Mouse (Mus musculus): ENCODE results near the gene Ankrd54. TPM values are rescaled to one million over a fixed set of nuclear protein-coding genes. Genes with fewer than 3 reads are reported as not detected.

The Ankrd54 gene
- total and polyA plus RNA-seq, 2 experiments from 2014 or later = 43.3 to 45.8 TPM

GRCm38 (mm10) chr15:79052366-79052765, 10.3 kb downstream of the Ankrd54 start:
- Histone ChIP-seq H3K9ac (no peak overlapping the region), H3K9me3 (ENCODE audit: low read length) (no peaks in the 10 kb centered on the region), H3K27me3 (ENCODE audit: insufficient read depth, low read length) (no peaks in the 10 kb centered on the region), H3K4me2 (ENCODE audit: low read depth) (no peak overlapping the region), H3K36me3 (ENCODE audit: insufficient read depth) (peaks cover 45% of the 10 kb centered on the region), H3K4me1 (ENCODE audit: insufficient read depth) (no peaks in the 10 kb centered on the region), H3K27ac (ENCODE audit: low read depth, low read length) (no peak overlapping the region), H3K4me3 (ENCODE audit: low read depth, low read length) (no peak overlapping the region)
- ATAC-seq (no peak), DNase-seq (no peak)
- no peak for TF ChIP-seq CTCF (IDR thresholded peaks at IDR 0.05; ENCODE audit: low read depth)
- 88% methylated on average over 2 of the region's 2 CpGs for WGBS

GRCm38 (mm10) chr15:79051461-79052360, 11.0 kb downstream of the Ankrd54 start:
- DNase-seq = no peak
- WGBS = 79% methylated on average over 13 of the region's 13 CpGs

GRCm38 (mm10) chr15:79050964-79051363, 11.7 kb downstream of the Ankrd54 start:
- Histone ChIP-seq H3K9me3 (ENCODE audit: low read length) (no peaks in the 10 kb centered on the region), H3K27me3 (ENCODE audit: insufficient read depth, low read length) (no peaks in the 10 kb centered on the region), H3K9ac (no peak overlapping the region), H3K4me2 (ENCODE audit: low read depth) (no peak overlapping the region), H3K4me1 (ENCODE audit: insufficient read depth) (no peaks in the 10 kb centered on the region), H3K27ac (ENCODE audit: low read depth, low read length) (no peak overlapping the region), H3K4me3 (ENCODE audit: low read depth, low read length) (no peak overlapping the region), H3K36me3 (ENCODE audit: insufficient read depth) (peaks cover 32% of the 10 kb centered on the region)
- 89% methylated on average over 2 of the region's 2 CpGs for WGBS
- ATAC-seq (no peak), DNase-seq (no peak)
- no peak for TF ChIP-seq CTCF (IDR thresholded peaks at IDR 0.05; ENCODE audit: low read depth)

More at GRCm38 (mm10) chr15:79051461-79052360, 11.0 kb downstream of the Ankrd54 start:
- Histone ChIP-seq H3K4me3 (ENCODE audit: low read depth, low read length) (no peak overlapping the region), H3K9me3 (ENCODE audit: low read length) (no peaks in the 10 kb centered on the region), H3K36me3 (ENCODE audit: insufficient read depth) (peaks cover 40% of the 10 kb centered on the region), H3K27ac (ENCODE audit: low read depth, low read length) (no peak overlapping the region), H3K9ac (no peak overlapping the region), H3K4me1 (ENCODE audit: insufficient read depth) (no peaks in the 10 kb centered on the region), H3K4me2 (ENCODE audit: low read depth) (no peak overlapping the region), H3K27me3 (ENCODE audit: insufficient read depth, low read length) (no peaks in the 10 kb centered on the region)
- ATAC-seq = 0 out of 2 replicates have a peak, but pooled peaks have one; percentile 25
- TF ChIP-seq CTCF (IDR thresholded peaks at IDR 0.05; ENCODE audit: low read depth) = no peak

GRCm38 (mm10) chr15:79050160-79050845, 12.4 kb downstream of the Ankrd54 start:
- no peak overlapping the region for H3K9ac ChIP-seq
- no peak for ATAC-seq

GRCm38 (mm10) chr15:79048186-79048585, 14.5 kb downstream of the Ankrd54 start:
- Histone ChIP-seq H3K27me3 (ENCODE audit: insufficient read depth, low read length) (peaks cover 3% of the 10 kb centered on the region; the same call in 1 of the 2 replicates), H3K9me3 (ENCODE audit: low read length) (no peaks in the 10 kb centered on the region), H3K4me2 (ENCODE audit: low read depth) (no peak overlapping the region), H3K4me1 (ENCODE audit: insufficient read depth) (0 out of 2 replicates have a peak, but pooled peaks cover 3% of the 10 kb centered on the region), H3K36me3 (ENCODE audit: insufficient read depth) (peaks cover 5% of the 10 kb centered on the region), H3K4me3 (ENCODE audit: low read depth, low read length) (no peak overlapping the region), H3K27ac (ENCODE audit: low read depth, low read length) (no peak overlapping the region), H3K9ac (no peak overlapping the region)
- TF ChIP-seq CTCF (IDR thresholded peaks at IDR 0.05; ENCODE audit: low read depth) = no peak
- 68% methylated on average over 4 of the region's 4 CpGs for WGBS
- no peak for DNase-seq
- no peak for ATAC-seq

More at GRCm38 (mm10) chr15:79050160-79050845, 12.4 kb downstream of the Ankrd54 start:
- WGBS = 48% methylated on average over 9 of the region's 9 CpGs
- Histone ChIP-seq H3K36me3 (ENCODE audit: insufficient read depth) (peaks cover 26% of the 10 kb centered on the region), H3K4me3 (ENCODE audit: low read depth, low read length) (no peak overlapping the region), H3K4me2 (ENCODE audit: low read depth) (no peak overlapping the region), H3K27ac (ENCODE audit: low read depth, low read length) (no peak overlapping the region), H3K4me1 (ENCODE audit: insufficient read depth) (no peaks in the 10 kb centered on the region), H3K9me3 (ENCODE audit: low read length) (no peaks in the 10 kb centered on the region), H3K27me3 (ENCODE audit: insufficient read depth, low read length) (no peaks in the 10 kb centered on the region)
- no peak for DNase-seq
- TF ChIP-seq CTCF (IDR thresholded peaks at IDR 0.05; ENCODE audit: low read depth) = no peak

- H3K4me3 ChIP-seq (ENCODE audit: low read depth, low read length) = no peak overlapping the region
- H3K36me3 ChIP-seq (ENCODE audit: insufficient read depth) = no peaks in the 10 kb centered on the region
- 13% methylated on average over 4 of the region's 4 CpGs for WGBS
- no peaks in the 10 kb centered on the region for H3K9me3 ChIP-seq (ENCODE audit: low read length)
- no peak overlapping the region for H3K27ac ChIP-seq (ENCODE audit: low read depth, low read length)
- peaks cover 7% of the 10 kb centered on the region; the same call in 1 of the 2 replicates for H3K4me1 ChIP-seq (ENCODE audit: insufficient read depth)
- peaks cover 21% of the 10 kb centered on the region for H3K27me3 ChIP-seq (ENCODE audit: insufficient read depth, low read length)
- no peak overlapping the region for H3K9ac ChIP-seq
- ATAC-seq (no peak), DNase-seq (no peak)
- no peak overlapping the region for H3K4me2 ChIP-seq (ENCODE audit: low read depth)
- TF ChIP-seq CTCF (IDR thresholded peaks at IDR 0.05; ENCODE audit: low read depth) = no peak
Observed at GRCm38 (mm10) chr15:79044837-79045236, 17.9 kb downstream of the Ankrd54 start.

Measured in forebrain, postnatal 0 days (tissue).